In genomic region chr4:98840526-98840925, GRCm38 (mm10) we compare ENCODE assay signal across 26 mouse cellular contexts. TPM values are rescaled to one million over a fixed set of nuclear protein-coding genes. Genes with fewer than 3 reads are reported as not detected.
DNase-seq lines count a peak whose midpoint lies in the region; ATAC-seq lines count a peak whose summit lies in the region.
"Had no signal": no experiment of that assay in that cellular context is flagged by ENCODE, and none has a peak within 500 bp of the region (broad histone marks: within the 10 kb centered on the region; RNA-seq: fewer than 3 reads in every experiment).

No protein-coding gene starts in this region.

- no peaks in the 10 kb centered on the region for H3K9me3 ChIP-seq in forebrain, embryonic 10.5 days
- H3K9me3 ChIP-seq in forebrain, embryonic 13.5 days (replicated peaks) = no peaks in the 10 kb centered on the region
- H3K9me3 ChIP-seq in midbrain, embryonic 10.5 days (replicated peaks) = no peaks in the 10 kb centered on the region
- no peaks in the 10 kb centered on the region for H3K9me3 ChIP-seq in midbrain, embryonic 15.5 days
- H3K9me3 ChIP-seq in midbrain, embryonic 12.5 days = no peaks in the 10 kb centered on the region
- H3K9me3 ChIP-seq: heart, embryonic 12.5 days; limb, embryonic 12.5 days; liver, embryonic 12.5 days had no signal

- H3K36me3 ChIP-seq in forebrain, embryonic 10.5 days (replicated peaks) = no peaks in the 10 kb centered on the region
- H3K36me3 ChIP-seq in forebrain, embryonic 13.5 days (ENCODE audit: poor library complexity, severe bottlenecking) = no peaks in the 10 kb centered on the region
- no peaks in the 10 kb centered on the region for H3K36me3 ChIP-seq in midbrain, embryonic 10.5 days
- no peaks in the 10 kb centered on the region for H3K36me3 ChIP-seq in midbrain, embryonic 15.5 days (replicated peaks)
- H3K36me3 ChIP-seq in midbrain, embryonic 12.5 days = no peaks in the 10 kb centered on the region
- H3K36me3 ChIP-seq: heart, embryonic 12.5 days; limb, embryonic 12.5 days; liver, embryonic 12.5 days had no signal

- H3K4me1 ChIP-seq in forebrain, embryonic 10.5 days = peaks cover 14% of the 10 kb centered on the region
- H3K4me1 ChIP-seq in forebrain, embryonic 13.5 days = peaks cover 8% of the 10 kb centered on the region
- peaks cover 14% of the 10 kb centered on the region for H3K4me1 ChIP-seq in midbrain, embryonic 10.5 days
- H3K4me1 ChIP-seq in midbrain, embryonic 15.5 days = no peaks in the 10 kb centered on the region
- peaks cover 10% of the 10 kb centered on the region; the same call in 1 of the 2 replicates for H3K4me1 ChIP-seq in midbrain, embryonic 12.5 days
- H3K4me1 ChIP-seq: liver, embryonic 12.5 days had no signal

- peak; percentile 32 for DNase-seq in forebrain, embryonic 10.5 days (ENCODE audit: extremely low spot score, low spot score)
- peak; percentile 50 for DNase-seq in midbrain, embryonic 10.5 days (ENCODE audit: low spot score)
- peak; percentile 74 for DNase-seq in ZHBTc4 (ENCODE audit: low read depth, low spot score)
- no peak for DNase-seq in testis, postnatal 10 days (ENCODE audit: low spot score)
- no peak for DNase-seq in layer of hippocampus, adult 9-11 months
- DNase-seq: adrenal gland, postnatal 10 days; cerebellum, adult 9-11 months; gastrocnemius, adult 2 months; heart, postnatal 36 days; kidney, adult 9 months; kidney, postnatal 25 days; lung, adult 2 months; retina, postnatal 1 day; thymus, postnatal 25 days had no signal

- WGBS in forebrain, embryonic 10.5 days = 40% methylated on average over 6 of the region's 6 CpGs
- 16% methylated on average over 6 of the region's 6 CpGs for WGBS in forebrain, embryonic 13.5 days
- 31% methylated on average over 6 of the region's 6 CpGs for WGBS in midbrain, embryonic 10.5 days
- 20% methylated on average over 6 of the region's 6 CpGs for WGBS in midbrain, embryonic 15.5 days
- 17% methylated on average over 6 of the region's 6 CpGs for WGBS in midbrain, embryonic 12.5 days

- H3K27me3 ChIP-seq in forebrain, embryonic 10.5 days (ENCODE audit: poor library complexity, severe bottlenecking) = peaks cover 65% of the 10 kb centered on the region
- peaks cover 11% of the 10 kb centered on the region for H3K27me3 ChIP-seq in forebrain, embryonic 13.5 days
- peaks cover 47% of the 10 kb centered on the region for H3K27me3 ChIP-seq in midbrain, embryonic 10.5 days (ENCODE audit: low read depth, poor library complexity, severe bottlenecking)
- no peaks in the 10 kb centered on the region for H3K27me3 ChIP-seq in midbrain, embryonic 15.5 days (replicated peaks)
- 0 out of 2 replicates have a peak, but pooled peaks cover 4% of the 10 kb centered on the region for H3K27me3 ChIP-seq in midbrain, embryonic 12.5 days
- H3K27me3 ChIP-seq: CH12.LX; heart, embryonic 12.5 days; limb, embryonic 12.5 days; liver, embryonic 12.5 days; megakaryocyte, embryonic 14.5 days had no signal

- no peak overlapping the region for H3K9ac ChIP-seq in forebrain, embryonic 13.5 days
- H3K9ac ChIP-seq in midbrain, embryonic 15.5 days = no peak overlapping the region
- H3K9ac ChIP-seq in midbrain, embryonic 12.5 days (replicated peaks) = no peak overlapping the region
- H3K9ac ChIP-seq: heart, embryonic 12.5 days; limb, embryonic 12.5 days; liver, embryonic 12.5 days had no signal

- H3K4me2 ChIP-seq in forebrain, embryonic 13.5 days = no peak overlapping the region
- H3K4me2 ChIP-seq in midbrain, embryonic 15.5 days = no peak overlapping the region
- no peak overlapping the region for H3K4me2 ChIP-seq in midbrain, embryonic 12.5 days (replicated peaks)
- H3K4me2 ChIP-seq: heart, embryonic 12.5 days; limb, embryonic 12.5 days; liver, embryonic 12.5 days had no signal

- no peak for ATAC-seq in forebrain, embryonic 13.5 days
- ATAC-seq in midbrain, embryonic 15.5 days (replicated peaks) = no peak
- peak; percentile 54; the same call in 1 of the 2 replicates for ATAC-seq in midbrain, embryonic 12.5 days (ENCODE audit: low FRiP score, low read depth)
- ATAC-seq: inflammation-experienced regulatory T-cells, adult 6 months; liver, embryonic 12.5 days had no signal

- peak overlapping the region; percentile 72 for H3K27ac ChIP-seq in forebrain, embryonic 10.5 days
- no peak overlapping the region for H3K27ac ChIP-seq in forebrain, embryonic 13.5 days
- peak overlapping the region; percentile 42 for H3K27ac ChIP-seq in midbrain, embryonic 10.5 days (replicated peaks)
- no peak overlapping the region for H3K27ac ChIP-seq in midbrain, embryonic 15.5 days
- no peak overlapping the region for H3K27ac ChIP-seq in midbrain, embryonic 12.5 days (replicated peaks)
- H3K27ac ChIP-seq: gastrocnemius, adult 2 months; limb, embryonic 12.5 days; liver, embryonic 12.5 days; stomach, postnatal 0 days had no signal

- H3K4me3 ChIP-seq in forebrain, embryonic 10.5 days = no peak overlapping the region
- H3K4me3 ChIP-seq in forebrain, embryonic 13.5 days = no peak overlapping the region
- no peak overlapping the region for H3K4me3 ChIP-seq in midbrain, embryonic 10.5 days
- no peak overlapping the region for H3K4me3 ChIP-seq in midbrain, embryonic 15.5 days
- H3K4me3 ChIP-seq in midbrain, embryonic 12.5 days = no peak overlapping the region
- H3K4me3 ChIP-seq: gastrocnemius, adult 2 months; heart, embryonic 12.5 days; limb, embryonic 12.5 days; liver, embryonic 12.5 days; megakaryocyte, embryonic 14.5 days; myocyte had no signal

RNA-seq across cellular contexts. Expression of gene I0C0044D17Rik, which starts 16.9 kb away (rescaled TPM):
- polyA plus RNA-seq in forebrain, embryonic 10.5 days (2016; fragmentation: Nextera tagmentation; extraction: Ambion mirVana) = not detected in 2 replicates
- polyA plus RNA-seq in forebrain, embryonic 13.5 days (2015; fragmentation: Nextera tagmentation; extraction: Ambion mirVana) = not detected in 2 replicates
- polyA plus RNA-seq in midbrain, embryonic 10.5 days (2016; fragmentation: Nextera tagmentation; extraction: Ambion mirVana) = not detected in 2 replicates
- not detected in 2 replicates for polyA plus RNA-seq in midbrain, embryonic 15.5 days (2015; fragmentation: Nextera tagmentation; extraction: Ambion mirVana)
- polyA plus RNA-seq in midbrain, embryonic 12.5 days (2016; fragmentation: Nextera tagmentation; extraction: Ambion mirVana) = not detected in 2 replicates
- polyA plus RNA-seq: cortical plate, adult 2 months; heart, embryonic 12.5 days; inflammation-experienced regulatory T-cells, adult 6 months; limb, embryonic 12.5 days; liver, embryonic 12.5 days; lung, adult 2 months; myocyte; stomach, postnatal 0 days had no signal

RNA-seq across cellular contexts. Expression of gene Kank4, which starts 23.2 kb away (rescaled TPM):
- polyA plus RNA-seq in forebrain, embryonic 10.5 days (2016; fragmentation: Nextera tagmentation; extraction: Ambion mirVana) = 1.4 and 1.6 TPM in 2 replicates
- polyA plus RNA-seq in forebrain, embryonic 13.5 days (2015; fragmentation: Nextera tagmentation; extraction: Ambion mirVana) = 0.19 and 0.38 TPM in 2 replicates
- 0.72 and 0.86 TPM in 2 replicates for polyA plus RNA-seq in midbrain, embryonic 10.5 days (2016; fragmentation: Nextera tagmentation; extraction: Ambion mirVana)
- 0.40 and 0.58 TPM in 2 replicates for polyA plus RNA-seq in midbrain, embryonic 15.5 days (2015; fragmentation: Nextera tagmentation; extraction: Ambion mirVana)
- 0.55 and 0.89 TPM in 2 replicates for polyA plus RNA-seq in midbrain, embryonic 12.5 days (2016; fragmentation: Nextera tagmentation; extraction: Ambion mirVana)
- polyA plus RNA-seq: inflammation-experienced regulatory T-cells, adult 6 months had no signal

Comparison
In these comparisons a context has a peak if more than half of its experiments do, and no peak if none do; other contexts are left out.
1. H3K27ac ChIP-seq: peak in forebrain, embryonic 10.5 days (single experiment) and midbrain, embryonic 10.5 days (single experiment); none in forebrain, embryonic 13.5 days (single experiment), midbrain, embryonic 15.5 days (single experiment) and midbrain, embryonic 12.5 days (single experiment).
2. DNase-seq: peak in forebrain, embryonic 10.5 days (single experiment), midbrain, embryonic 10.5 days (single experiment) and ZHBTc4 (single experiment); none in testis, postnatal 10 days (single experiment) and layer of hippocampus, adult 9-11 months (single experiment).